Mouse (Mus musculus) heart, postnatal 0 days (tissue): ENCODE measurements around the gene Prmt8.

Experiments used
- CTCF ChIP-seq: IDR thresholded peaks from 2 replicates; pipeline ENCODE4 v1.5.1; 2016; ENCODE audit warnings: antibody characterized with exemption, control low read depth, low read depth
- EP300 ChIP-seq: IDR thresholded peaks from 2 replicates; pipeline ENCODE4 v1.6.1; 2016; ENCODE audit warnings: antibody characterized with exemption, low read depth

DNA sequence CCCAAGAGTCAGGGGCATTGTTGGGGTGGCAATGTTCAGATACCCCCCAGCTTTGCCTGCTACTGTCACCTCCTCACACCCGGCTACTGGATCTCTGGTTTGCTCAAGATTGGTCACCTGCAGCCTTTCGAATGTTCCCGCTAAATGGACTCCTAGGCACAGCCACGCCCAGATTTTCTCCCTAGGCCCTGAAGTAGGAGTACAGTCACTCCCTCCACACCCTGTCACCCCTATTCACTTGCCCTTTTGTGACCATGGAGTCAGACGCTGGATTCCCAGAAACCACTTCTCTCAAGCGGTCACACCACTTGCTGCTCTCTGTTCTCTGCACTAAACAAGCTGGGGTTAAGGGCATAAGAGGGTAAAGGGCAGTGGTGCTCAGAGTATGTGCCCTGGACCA is 28.1 kb downstream of the Prmt8 start:
- TF ChIP-seq EP300 (no peak), CTCF (no peak)
